Mouse (Mus musculus): ENCODE measurements around the gene Fam57b.

DNA sequence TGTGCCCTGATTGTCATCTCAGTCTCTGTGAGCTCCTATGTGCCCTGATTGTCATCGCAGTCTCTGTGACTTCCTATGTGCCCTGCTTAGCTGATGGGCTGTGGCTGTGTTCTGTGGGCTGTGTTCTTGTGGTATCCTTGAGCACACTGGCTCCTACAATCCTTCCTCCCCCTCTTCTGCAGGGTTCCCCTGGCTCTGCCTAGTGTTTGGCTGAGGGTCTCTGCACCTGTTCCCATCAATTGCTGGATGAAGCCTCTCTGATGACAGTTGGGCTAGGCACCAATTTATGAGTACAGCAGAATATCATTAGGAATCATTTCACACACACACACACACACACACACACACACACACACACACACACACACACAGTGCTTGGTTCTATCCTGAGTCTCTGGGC, 35.8 kb downstream of the Fam57b start:
- TF ChIP-seq CTCF (IDR thresholded peaks at IDR 0.05; ENCODE audit: borderline replicate concordance, control insufficient read depth, extremely low read depth, insufficient read depth, low read length, poor library complexity) (no peak), POLR2A (IDR thresholded peaks at IDR 0.05; ENCODE audit: control insufficient read depth, extremely low read depth, insufficient read depth, low read length, poor library complexity) (no peak)

Data from thymus, adult 2 months (tissue).